Mouse (Mus musculus) forebrain, embryonic 12.5 days (tissue): ENCODE data around the gene Atp6v0a2. TPM values are rescaled to one million over a fixed set of nuclear protein-coding genes. Genes with fewer than 3 reads are reported as not detected.
A peak's percentile ranks its signal among the peaks of the same experiment; 100 is the strongest.
"Not testable (repeated sequence)": the region's sequence is repeated elsewhere in the genome, so short reads cannot be mapped to it uniquely, and the experiment has no call there.

ENCODE experiments used
- ATAC-seq: fragments of 200-750 bp; cut with Nextera tagmentation; 2 replicates; pipeline ENCODE4 v1.8.0; 2017; ENCODE audit warnings: moderate TSS enrichment; ENCODE audit not compliant: low FRiP score
- H3K27ac ChIP-seq: fragments of 300-500 bp; sonication (generic); 2 replicates; pipeline ENCODE4 v1.5.1; 2016; ENCODE audit warnings: mild to moderate bottlenecking
- H3K27me3 ChIP-seq: fragments of 300-500 bp; sonication (generic); 2 replicates; pipeline ENCODE4 v1.6.1; 2016; ENCODE audit warnings: mild to moderate bottlenecking
- H3K36me3 ChIP-seq: fragments of 300-500 bp; sonication (generic); replicated peaks from 2 replicates; pipeline ENCODE4 v1.6.1; 2016; ENCODE audit warnings: mild to moderate bottlenecking
- H3K4me1 ChIP-seq: fragments of 300-500 bp; sonication (generic); 2 replicates; pipeline ENCODE4 v1.6.1; 2016
- H3K4me2 ChIP-seq: fragments of 300-500 bp; sonication (generic); 2 replicates; pipeline ENCODE4 v1.6.1; 2016; ENCODE audit warnings: mild to moderate bottlenecking, moderate library complexity
- H3K4me3 ChIP-seq: fragments of 300-500 bp; sonication (generic); replicated peaks from 2 replicates; pipeline ENCODE4 v1.5.1; 2016; ENCODE audit warnings: mild to moderate bottlenecking
- H3K9ac ChIP-seq: fragments of 300-500 bp; sonication (generic); 2 replicates; pipeline ENCODE4 v1.6.1; 2016; ENCODE audit warnings: mild to moderate bottlenecking
- H3K9me3 ChIP-seq: fragments of 300-500 bp; sonication (generic); 2 replicates; pipeline ENCODE4 v1.6.1; 2016
- WGBS: fragments of 180-500 bp; shearing (Covaris S2); methylation state at CpG from one replicate; pipeline ENCODE4 v1.1.7; 2016; 5-methylcytosine and 5-hydroxymethylcytosine counted together
- polyA plus RNA-seq: library from polyadenylated mRNA; unstranded; fragments of >200 nt; fragmentation: Nextera tagmentation; extraction: Ambion mirVana; gene quantifications from 2 replicates; pipeline ENCODE4 v1.2.1, GENCODE M21; 2016

Gene Atp6v0a2
- polyA plus RNA-seq, 1 experiment from 2014 or later: 50.5 TPM

DNA sequence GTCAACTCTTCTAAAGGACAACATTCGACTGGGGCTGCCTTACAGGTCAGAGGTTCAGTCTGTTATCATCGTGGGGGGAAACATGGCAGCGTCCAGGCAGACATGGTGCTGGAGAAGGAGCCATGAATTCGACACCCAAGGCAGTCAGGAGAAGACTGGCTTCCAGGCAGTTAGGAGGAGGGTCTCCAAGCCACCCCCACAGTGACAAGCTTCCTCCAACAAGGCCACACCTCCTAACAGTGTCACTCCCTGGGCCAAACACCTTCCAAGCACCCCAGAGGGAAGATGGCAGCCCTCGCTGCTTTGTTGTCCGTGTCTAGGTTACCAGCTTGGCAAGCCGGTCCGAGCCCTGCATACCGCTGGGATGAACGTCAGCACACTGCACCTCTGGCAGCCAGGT, 9.7 kb upstream of the Atp6v0a2 start:
- Histone ChIP-seq H3K27ac (no peak overlapping the region), H3K4me3 (no peak overlapping the region), H3K27me3 (no peaks in the 10 kb centered on the region), H3K4me1 (no peaks in the 10 kb centered on the region), H3K9me3 (no peaks in the 10 kb centered on the region), H3K36me3 (peaks cover 22% of the 10 kb centered on the region; the same call in 1 of the 2 replicates), H3K9ac (no peak overlapping the region), H3K4me2 (no peak overlapping the region)
- ATAC-seq: no peak
- 87% methylated on average over 10 of the region's 10 CpGs for WGBS

- Histone ChIP-seq H3K36me3 (peaks cover 16% of the 10 kb centered on the region), H3K4me2 (no peak overlapping the region), H3K27ac (no peak overlapping the region), H3K9ac (no peak overlapping the region), H3K9me3 (no peaks in the 10 kb centered on the region), H3K4me3 (no peak overlapping the region), H3K4me1 (no peaks in the 10 kb centered on the region), H3K27me3 (no peaks in the 10 kb centered on the region)
- ATAC-seq: no peak
- 81% methylated on average over 13 of the region's 13 CpGs for WGBS
These were observed 7.0 kb upstream of the Atp6v0a2 start for GRCm38 (mm10) chr5:124621362-124621761.

- H3K9me3 ChIP-seq: no peaks in the 10 kb centered on the region
- no peak overlapping the region for H3K27ac ChIP-seq
- H3K4me1 ChIP-seq: peaks cover under 1% of the 10 kb centered on the region; the same call in 1 of the 2 replicates
- no peak for ATAC-seq
- H3K9ac ChIP-seq: no peak overlapping the region
- no peak overlapping the region for H3K4me3 ChIP-seq
- WGBS: 87% methylated on average over 15 of the region's 15 CpGs
- no peak overlapping the region for H3K4me2 ChIP-seq
- no peaks in the 10 kb centered on the region for H3K27me3 ChIP-seq
- peaks cover 13% of the 10 kb centered on the region for H3K36me3 ChIP-seq
These were observed 5.5 kb upstream of the Atp6v0a2 start for GRCm38 (mm10) chr5:124622890-124623289.

DNA sequence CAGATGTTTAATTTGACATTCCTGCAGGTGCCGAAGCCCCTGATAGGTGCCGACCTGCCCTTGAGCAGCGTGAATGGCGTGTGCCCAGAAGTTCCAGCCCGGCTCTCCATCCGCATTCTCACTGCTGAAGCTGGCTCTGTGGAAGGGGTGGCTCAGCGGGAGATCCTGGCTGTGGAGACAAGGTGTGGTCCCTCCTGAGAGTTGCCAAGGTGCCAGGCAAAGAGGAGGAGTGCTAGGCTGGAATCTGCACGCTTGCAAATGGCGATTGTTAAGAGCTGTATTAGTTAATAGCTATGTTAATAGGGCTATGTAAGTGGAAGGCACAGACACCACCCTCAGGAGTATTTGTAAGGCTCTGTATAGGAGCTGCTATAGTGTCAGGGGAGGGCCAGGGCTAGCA, 4.1 kb upstream of the Atp6v0a2 start:
- Histone ChIP-seq H3K4me3 (no peak overlapping the region), H3K9me3 (no peaks in the 10 kb centered on the region), H3K4me2 (no peak overlapping the region), H3K27me3 (no peaks in the 10 kb centered on the region), H3K27ac (no peak overlapping the region), H3K36me3 (peaks cover 13% of the 10 kb centered on the region), H3K4me1 (peaks cover 7% of the 10 kb centered on the region), H3K9ac (no peak overlapping the region)
- 93% methylated on average over 9 of the region's 9 CpGs for WGBS
- ATAC-seq: no peak

DNA sequence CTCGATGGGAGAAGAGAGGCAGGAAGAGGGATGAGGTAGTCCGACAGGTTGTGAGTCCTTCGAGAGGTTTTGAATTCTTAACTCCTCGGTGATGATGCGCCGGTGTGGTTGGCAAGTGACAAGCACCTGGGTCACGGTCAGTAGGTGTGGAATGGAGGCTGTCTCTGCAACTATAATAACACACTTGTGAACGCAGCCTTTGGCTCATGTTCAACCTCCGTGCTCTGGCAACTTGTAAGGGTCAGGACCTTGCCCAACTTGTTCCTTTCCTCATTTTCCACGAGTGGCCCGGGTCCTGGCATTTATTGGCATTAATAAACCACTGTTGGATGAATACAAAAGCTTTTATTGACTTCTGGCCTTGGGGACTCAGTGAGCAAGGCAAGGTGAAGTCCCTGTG, 1.3 kb downstream of the Atp6v0a2 start:
- H3K4me2 ChIP-seq: peak overlapping the region; percentile 95
- peaks cover 17% of the 10 kb centered on the region for H3K36me3 ChIP-seq
- H3K9ac ChIP-seq: peak overlapping the region; percentile 91
- no peak for ATAC-seq
- H3K27me3 ChIP-seq: no peaks in the 10 kb centered on the region
- no peaks in the 10 kb centered on the region for H3K9me3 ChIP-seq
- WGBS: 33% methylated on average over 11 of the region's 11 CpGs
- H3K27ac ChIP-seq: no peak overlapping the region
- peaks cover 17% of the 10 kb centered on the region for H3K4me1 ChIP-seq
- H3K4me3 ChIP-seq: peak overlapping the region; percentile 93

DNA sequence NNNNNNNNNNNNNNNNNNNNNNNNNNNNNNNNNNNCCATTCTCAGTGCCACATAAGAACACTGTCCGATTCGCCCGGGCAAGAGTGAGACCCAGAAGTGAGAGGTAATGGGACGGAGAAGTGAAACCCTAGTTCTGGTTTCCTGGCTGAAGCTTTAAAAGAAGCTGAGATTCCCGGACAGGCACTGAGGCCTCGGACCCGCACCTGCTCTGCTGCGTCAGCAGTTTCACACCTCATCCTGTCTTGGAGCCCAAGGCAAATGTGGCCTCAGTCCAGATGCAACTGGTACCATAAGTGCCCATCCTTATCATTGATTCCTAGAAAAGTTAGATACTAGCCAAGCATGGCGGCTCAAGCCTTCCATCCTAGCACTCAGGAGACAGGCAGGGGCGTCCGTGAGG, 3.3 kb downstream of the Atp6v0a2 start:
- Histone ChIP-seq H3K27me3 (no peaks in the 10 kb centered on the region), H3K27ac (no peak overlapping the region), H3K4me1 (peaks cover 17% of the 10 kb centered on the region), H3K9me3 (no peaks in the 10 kb centered on the region), H3K4me3 (no peak overlapping the region), H3K4me2 (no peak overlapping the region), H3K9ac (no peak overlapping the region), H3K36me3 (peaks cover 33% of the 10 kb centered on the region)
- ATAC-seq: no peak
- WGBS: 96% methylated on average over 11 of the region's 11 CpGs

GRCm38 (mm10) chr5:124632461-124632860, 4.1 kb downstream of the Atp6v0a2 start:
- 84% methylated on average over 5 of the region's 5 CpGs for WGBS
- no peak for ATAC-seq
- H3K9me3 ChIP-seq: no peaks in the 10 kb centered on the region
- peaks cover 41% of the 10 kb centered on the region for H3K36me3 ChIP-seq
- no peak overlapping the region for H3K4me2 ChIP-seq
- no peak overlapping the region for H3K4me3 ChIP-seq
- H3K27me3 ChIP-seq: no peaks in the 10 kb centered on the region
- no peak overlapping the region for H3K9ac ChIP-seq
- no peak overlapping the region for H3K27ac ChIP-seq
- H3K4me1 ChIP-seq: peaks cover 17% of the 10 kb centered on the region

DNA sequence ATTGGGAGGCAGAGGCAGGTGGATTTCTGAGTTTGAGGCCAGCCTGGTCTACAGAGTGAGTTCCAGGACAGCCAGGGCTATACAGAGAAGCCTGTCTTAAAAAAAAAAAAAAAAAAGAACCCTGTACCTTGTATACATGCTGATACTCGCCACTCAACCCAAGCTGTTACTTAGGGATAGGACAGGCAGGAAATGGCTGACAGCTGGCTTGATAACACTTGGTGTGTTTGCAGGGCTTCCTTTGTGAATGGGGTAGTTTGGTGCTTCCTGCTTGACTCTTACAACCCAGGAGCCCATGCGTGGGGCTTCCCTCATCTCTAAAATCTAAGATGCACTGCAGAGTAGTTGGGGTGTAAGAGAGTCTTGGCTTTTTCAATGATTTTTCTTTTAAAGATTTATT, 5.0 kb downstream of the Atp6v0a2 start:
- no peak overlapping the region for H3K4me2 ChIP-seq
- no peaks in the 10 kb centered on the region for H3K27me3 ChIP-seq
- no peaks in the 10 kb centered on the region for H3K9me3 ChIP-seq
- H3K4me1 ChIP-seq: peaks cover 11% of the 10 kb centered on the region
- H3K27ac ChIP-seq: no peak overlapping the region
- 91% methylated on average over 2 of the region's 2 CpGs for WGBS
- H3K9ac ChIP-seq: no peak overlapping the region
- no peak for ATAC-seq
- no peak overlapping the region for H3K4me3 ChIP-seq
- H3K36me3 ChIP-seq: peaks cover 50% of the 10 kb centered on the region

GRCm38 (mm10) chr5:124635068-124635467, 6.7 kb downstream of the Atp6v0a2 start:
- not testable (repeated sequence) for ATAC-seq, H3K9me3 ChIP-seq, H3K4me2 ChIP-seq, H3K4me1 ChIP-seq, H3K27ac ChIP-seq, H3K9ac ChIP-seq, H3K27me3 ChIP-seq, H3K4me3 ChIP-seq
- peaks cover 66% of the 10 kb centered on the region for H3K36me3 ChIP-seq
- WGBS: 84% methylated on average over 4 of the region's 4 CpGs

- WGBS: 95% methylated on average over 3 of the region's 3 CpGs
- no peaks in the 10 kb centered on the region for H3K27me3 ChIP-seq
- no peak overlapping the region for H3K4me2 ChIP-seq
- H3K4me1 ChIP-seq: no peaks in the 10 kb centered on the region
- peaks cover 76% of the 10 kb centered on the region for H3K36me3 ChIP-seq
- no peak overlapping the region for H3K27ac ChIP-seq
- no peak overlapping the region for H3K4me3 ChIP-seq
- no peak overlapping the region for H3K9ac ChIP-seq
- H3K9me3 ChIP-seq: no peaks in the 10 kb centered on the region
- no peak for ATAC-seq
These were observed 7.8 kb downstream of the Atp6v0a2 start for GRCm38 (mm10) chr5:124636139-124636538.

GRCm38 (mm10) chr5:124636694-124637093, 8.3 kb downstream of the Atp6v0a2 start:
- Histone ChIP-seq H3K4me2 (no peak overlapping the region), H3K9ac (no peak overlapping the region), H3K36me3 (peaks cover 82% of the 10 kb centered on the region), H3K4me3 (no peak overlapping the region), H3K9me3 (no peaks in the 10 kb centered on the region), H3K27me3 (no peaks in the 10 kb centered on the region), H3K27ac (no peak overlapping the region), H3K4me1 (no peaks in the 10 kb centered on the region)
- ATAC-seq: no peak
- WGBS: over 99% methylated on average over 4 of the region's 4 CpGs

GRCm38 (mm10) chr5:124637300-124637699, 8.9 kb downstream of the Atp6v0a2 start:
- Histone ChIP-seq H3K9ac (no peak overlapping the region), H3K9me3 (no peaks in the 10 kb centered on the region), H3K4me2 (no peak overlapping the region), H3K27ac (no peak overlapping the region), H3K4me1 (no peaks in the 10 kb centered on the region), H3K36me3 (peaks cover 88% of the 10 kb centered on the region), H3K27me3 (no peaks in the 10 kb centered on the region), H3K4me3 (no peak overlapping the region)
- 94% methylated on average over 11 of the region's 11 CpGs for WGBS
- ATAC-seq: no peak

GRCm38 (mm10) chr5:124637836-124638235, 9.5 kb downstream of the Atp6v0a2 start:
- Histone ChIP-seq H3K27me3 (no peaks in the 10 kb centered on the region), H3K4me3 (no peak overlapping the region), H3K27ac (no peak overlapping the region), H3K9ac (no peak overlapping the region), H3K4me1 (no peaks in the 10 kb centered on the region), H3K9me3 (no peaks in the 10 kb centered on the region), H3K4me2 (no peak overlapping the region), H3K36me3 (peaks cover 93% of the 10 kb centered on the region)
- no peak for ATAC-seq
- 97% methylated on average over 13 of the region's 13 CpGs for WGBS
